Mouse (Mus musculus) limb, embryonic 15.5 days (tissue): Measurements from ENCODE around the gene B4galt3. TPM values are rescaled to one million over a fixed set of nuclear protein-coding genes. Genes with fewer than 3 reads are reported as not detected.

Experiments used
- ATAC-seq: fragments of 200-750 bp; cut with Nextera tagmentation; 2 replicates; pipeline ENCODE4 v1.8.0; 2017; ENCODE audit warnings: low read depth, moderate TSS enrichment; ENCODE audit not compliant: insufficient number of reproducible peaks, low FRiP score, low TSS enrichment
- H3K27ac ChIP-seq: fragments of 300-500 bp; sonication (generic); 2 replicates; pipeline ENCODE4 v1.5.1; 2015; ENCODE audit warnings: moderate library complexity, mild to moderate bottlenecking, inconsistent platforms
- H3K27me3 ChIP-seq: fragments of 300-500 bp; sonication (generic); 2 replicates; pipeline ENCODE4 v1.6.1; 2015; ENCODE audit warnings: inconsistent platforms
- H3K36me3 ChIP-seq: fragments of 300-500 bp; sonication (generic); 2 replicates; pipeline ENCODE4 v1.6.1; 2015; ENCODE audit warnings: inconsistent platforms
- H3K4me1 ChIP-seq: fragments of 300-500 bp; sonication (generic); 2 replicates; pipeline ENCODE4 v1.6.1; 2015; ENCODE audit warnings: inconsistent platforms
- H3K4me2 ChIP-seq: fragments of 300-500 bp; sonication (generic); 2 replicates; pipeline ENCODE4 v1.6.1; 2015; ENCODE audit warnings: mild to moderate bottlenecking, inconsistent platforms
- H3K4me3 ChIP-seq: fragments of 300-500 bp; sonication (generic); 2 replicates; pipeline ENCODE4 v1.5.1; 2015; ENCODE audit warnings: mild to moderate bottlenecking, inconsistent platforms
- H3K9ac ChIP-seq: fragments of 300-500 bp; sonication (generic); 2 replicates; pipeline ENCODE4 v1.6.1; 2015; ENCODE audit warnings: inconsistent platforms
- H3K9me3 ChIP-seq: fragments of 300-500 bp; sonication (generic); 2 replicates; pipeline ENCODE4 v1.6.1; 2016; ENCODE audit warnings: inconsistent platforms
- WGBS: fragments of 180-500 bp; shearing (Covaris S2); methylation state at CpG from one replicate; pipeline ENCODE4 v1.1.7; 2015; 5-methylcytosine and 5-hydroxymethylcytosine counted together
- polyA plus RNA-seq: library from polyadenylated mRNA; unstranded; fragments of >200 nt; fragmentation: Nextera tagmentation; extraction: Ambion mirVana; gene quantifications from 2 replicates; pipeline ENCODE4 v1.2.1, GENCODE M21; 2015

Gene B4galt3
- polyA plus RNA-seq, 1 experiment from 2014 or later, result 69.1 TPM

DNA sequence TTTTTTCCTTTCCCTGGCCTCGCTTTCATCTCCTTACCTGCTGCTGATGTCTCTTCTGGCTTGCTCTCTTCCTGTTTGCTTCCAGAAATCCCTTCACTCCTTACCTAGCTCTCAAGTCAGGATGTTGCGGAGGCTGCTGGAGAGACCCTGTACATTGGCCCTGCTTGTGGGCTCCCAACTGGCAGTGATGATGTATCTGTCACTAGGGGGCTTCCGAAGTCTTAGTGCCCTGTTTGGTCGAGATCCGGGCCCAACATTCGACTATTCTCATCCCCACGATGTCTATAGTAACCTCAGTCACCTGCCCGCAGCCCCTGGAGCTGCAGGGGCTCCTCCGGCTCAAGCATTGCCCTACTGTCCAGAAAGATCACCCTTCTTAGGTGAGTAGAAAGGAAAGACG lies 1.5 kb downstream of the B4galt3 start:
- H3K4me2 ChIP-seq, result 0 out of 2 replicates have a peak overlapping the region, but pooled peaks have one; percentile 5
- no peaks in the 10 kb centered on the region for H3K27me3 ChIP-seq
- no peak overlapping the region for H3K27ac ChIP-seq

DNA sequence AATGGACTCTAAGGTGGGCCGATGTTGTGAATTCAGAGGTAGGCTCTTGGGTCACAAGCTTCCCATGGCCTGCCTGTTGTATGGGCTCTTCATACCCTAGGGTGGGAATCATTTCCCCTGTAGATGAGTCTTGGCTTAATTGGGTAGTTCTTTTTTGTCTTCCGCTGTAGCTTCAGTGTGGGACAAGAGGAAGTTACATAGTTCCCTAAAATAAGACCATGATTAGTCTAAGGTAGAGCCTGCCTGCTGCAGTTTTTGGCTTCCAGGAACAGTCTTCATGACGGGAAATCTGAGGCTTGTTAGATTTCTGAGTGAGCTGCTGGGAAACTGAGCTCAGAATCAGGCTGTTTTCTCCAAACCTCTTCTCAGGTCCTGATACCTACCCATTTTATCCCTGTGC lies 2.0 kb downstream of the B4galt3 start:
- no peaks in the 10 kb centered on the region for H3K27me3 ChIP-seq
- no peak overlapping the region for H3K4me3 ChIP-seq
- peaks cover 17% of the 10 kb centered on the region for H3K4me1 ChIP-seq
- no peak for ATAC-seq
- H3K9ac ChIP-seq, result no peak overlapping the region
- no peak overlapping the region for H3K27ac ChIP-seq
- no peaks in the 10 kb centered on the region for H3K9me3 ChIP-seq
- H3K4me2 ChIP-seq, result 0 out of 2 replicates have a peak overlapping the region, but pooled peaks have one; percentile 5
- peaks cover 51% of the 10 kb centered on the region for H3K36me3 ChIP-seq
- 86% methylated on average over 3 of the region's 3 CpGs for WGBS

More for the DNA sequence above, 1.5 kb downstream of the B4galt3 start:
- Histone ChIP-seq H3K36me3 (peaks cover 47% of the 10 kb centered on the region), H3K4me3 (0 out of 2 replicates have a peak overlapping the region, but pooled peaks have one; percentile 80), H3K9me3 (no peaks in the 10 kb centered on the region), H3K9ac (no peak overlapping the region), H3K4me1 (peaks cover 17% of the 10 kb centered on the region)
- WGBS, result 68% methylated on average over 10 of the region's 10 CpGs
- ATAC-seq, result no peak

DNA sequence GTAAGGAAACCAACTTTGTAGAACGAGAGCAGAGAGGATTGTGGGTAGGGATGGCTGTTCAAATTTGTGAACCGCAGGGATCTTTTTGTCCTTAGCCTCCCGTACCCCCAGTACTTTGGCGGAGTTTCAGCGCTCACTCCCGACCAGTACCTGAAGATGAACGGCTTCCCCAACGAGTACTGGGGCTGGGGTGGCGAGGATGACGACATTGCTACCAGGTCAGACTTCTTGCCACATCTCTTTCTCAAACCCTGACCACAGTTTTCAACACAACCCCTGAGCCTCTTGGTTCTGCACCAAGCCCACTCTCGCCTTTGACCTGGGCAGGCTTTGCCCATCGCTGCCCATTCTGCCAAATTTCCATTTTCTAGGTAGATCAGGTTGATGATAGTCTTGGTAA lies 4.0 kb downstream of the B4galt3 start:
- Histone ChIP-seq H3K36me3 (peaks cover 69% of the 10 kb centered on the region), H3K9ac (no peak overlapping the region), H3K4me1 (peaks cover 17% of the 10 kb centered on the region), H3K27me3 (no peaks in the 10 kb centered on the region), H3K4me2 (no peak overlapping the region), H3K4me3 (no peak overlapping the region), H3K27ac (no peak overlapping the region), H3K9me3 (no peaks in the 10 kb centered on the region)
- WGBS, result 92% methylated on average over 12 of the region's 12 CpGs
- ATAC-seq, result no peak

DNA sequence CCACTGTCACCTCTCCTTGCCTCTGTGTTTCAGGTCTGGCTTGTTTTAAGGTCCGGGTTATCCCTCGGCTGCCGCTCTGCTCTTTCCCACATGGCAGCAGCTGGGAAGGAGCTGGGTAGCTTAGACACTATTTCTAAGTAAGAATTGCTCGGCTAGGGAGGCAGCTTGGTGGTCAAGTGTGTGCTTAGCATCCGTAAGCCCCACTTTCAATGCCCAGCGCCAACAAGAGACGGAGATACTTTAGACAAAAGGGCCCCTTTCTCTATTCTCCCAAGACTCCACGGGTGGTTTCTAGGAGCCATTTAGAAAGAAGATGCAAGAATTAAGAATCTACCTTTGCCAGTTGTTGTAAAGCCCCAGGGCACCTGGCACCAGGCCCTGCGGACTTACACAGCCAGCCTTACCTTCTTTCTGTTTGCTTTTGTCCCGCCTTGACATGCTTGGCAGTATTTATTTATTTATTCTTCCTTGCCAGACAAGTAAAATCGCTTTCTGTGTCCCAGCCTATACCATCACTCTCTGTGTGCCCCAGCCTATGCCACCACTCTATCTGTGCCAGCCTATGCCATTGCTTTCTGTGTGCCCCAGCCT lies 5.1 kb downstream of the B4galt3 start:
- Histone ChIP-seq H3K4me3 (no peak overlapping the region), H3K4me1 (peaks cover 24% of the 10 kb centered on the region), H3K27ac (no peak overlapping the region), H3K4me2 (no peak overlapping the region), H3K9me3 (no peaks in the 10 kb centered on the region), H3K36me3 (peaks cover 69% of the 10 kb centered on the region), H3K27me3 (no peaks in the 10 kb centered on the region), H3K9ac (no peak overlapping the region)
- 83% methylated on average over 11 of the region's 11 CpGs for WGBS
- ATAC-seq, result no peak

DNA sequence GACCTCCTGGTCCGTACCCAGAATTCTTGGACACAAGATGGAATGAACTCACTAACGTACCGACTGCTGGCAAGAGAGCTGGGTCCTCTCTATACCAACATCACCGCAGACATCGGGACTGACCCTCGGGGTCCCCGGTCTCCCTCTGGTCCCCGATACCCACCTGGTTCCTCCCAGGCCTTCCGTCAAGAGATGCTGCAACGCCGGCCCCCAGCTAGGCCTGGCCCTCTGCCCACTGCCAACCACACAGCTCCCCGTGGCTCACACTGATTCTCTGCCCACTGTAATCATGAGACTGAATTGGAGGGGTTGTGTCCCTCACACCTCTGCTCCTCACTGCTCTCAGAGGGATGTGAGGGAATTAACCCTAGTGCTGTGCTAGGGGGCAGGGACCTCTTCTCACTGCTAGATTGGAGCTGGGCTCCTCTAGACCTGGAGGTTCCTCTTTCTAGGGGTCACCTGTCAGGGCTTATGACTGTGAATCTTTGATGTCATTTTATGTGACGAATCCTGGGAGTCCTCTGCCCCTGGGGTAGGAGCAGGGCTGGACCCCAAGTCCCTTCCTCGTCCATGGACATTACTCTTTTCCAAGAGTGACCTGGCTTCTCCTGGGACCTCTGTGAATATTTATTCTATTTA lies 6.1 kb downstream of the B4galt3 start:
- WGBS, result 84% methylated on average over 14 of the region's 14 CpGs
- H3K36me3 ChIP-seq, result peaks cover 69% of the 10 kb centered on the region
- H3K4me1 ChIP-seq, result peaks cover 18% of the 10 kb centered on the region
- H3K27me3 ChIP-seq, result no peaks in the 10 kb centered on the region
- H3K9ac ChIP-seq, result no peak overlapping the region
- H3K27ac ChIP-seq, result no peak overlapping the region
- no peaks in the 10 kb centered on the region for H3K9me3 ChIP-seq
- no peak overlapping the region for H3K4me2 ChIP-seq
- ATAC-seq, result no peak
- H3K4me3 ChIP-seq, result no peak overlapping the region

DNA sequence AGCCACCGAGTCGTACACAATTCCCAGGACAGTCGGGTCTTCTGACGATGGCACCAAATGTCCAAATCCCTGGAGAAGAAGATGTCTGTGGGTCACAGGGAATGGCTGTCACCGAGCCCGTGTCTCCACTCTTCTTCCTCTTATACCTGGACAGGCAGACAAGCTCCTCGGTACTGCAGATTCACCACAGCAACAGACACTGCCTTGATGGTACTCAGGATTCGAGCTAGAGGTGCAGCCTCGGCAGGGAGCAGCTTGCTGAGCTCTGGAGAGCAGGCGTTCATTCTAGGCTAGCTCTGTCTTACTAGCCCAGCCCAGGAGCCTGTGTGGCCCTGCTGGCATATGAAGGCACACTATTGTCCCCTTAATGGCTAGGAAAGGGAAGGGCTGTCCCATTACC lies 7.6 kb downstream of the B4galt3 start:
- no peak for ATAC-seq
- Histone ChIP-seq H3K27ac (no peak overlapping the region), H3K36me3 (peaks cover 66% of the 10 kb centered on the region), H3K27me3 (no peaks in the 10 kb centered on the region), H3K9ac (no peak overlapping the region), H3K4me3 (no peak overlapping the region), H3K4me2 (no peak overlapping the region), H3K9me3 (no peaks in the 10 kb centered on the region), H3K4me1 (peaks cover 15% of the 10 kb centered on the region)
- WGBS, result 85% methylated on average over 10 of the region's 10 CpGs

DNA sequence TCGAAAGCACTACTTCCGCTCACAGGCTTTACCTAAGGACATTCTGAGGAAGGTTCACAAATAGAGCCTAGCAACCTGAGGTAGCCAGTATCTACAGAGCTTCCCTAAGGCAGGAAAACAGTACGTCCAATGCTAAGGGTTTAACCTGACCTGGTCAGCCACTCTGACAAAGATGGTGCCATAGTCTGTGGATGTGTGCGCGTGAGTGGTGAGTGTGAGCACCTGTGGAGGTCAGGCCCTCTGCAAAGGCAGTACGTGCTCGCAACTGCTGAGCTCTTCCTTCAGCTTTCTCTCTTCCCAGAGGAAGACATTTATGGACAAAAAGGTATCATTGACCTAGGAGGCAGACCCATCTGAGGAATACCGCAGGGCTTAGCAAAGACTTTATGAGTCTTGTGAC lies 8.3 kb downstream of the B4galt3 start:
- Histone ChIP-seq H3K4me1 (peaks cover 15% of the 10 kb centered on the region), H3K9ac (no peak overlapping the region), H3K4me2 (no peak overlapping the region), H3K27ac (no peak overlapping the region), H3K4me3 (no peak overlapping the region), H3K9me3 (no peaks in the 10 kb centered on the region), H3K27me3 (no peaks in the 10 kb centered on the region), H3K36me3 (peaks cover 67% of the 10 kb centered on the region)
- 95% methylated on average over 8 of the region's 8 CpGs for WGBS
- no peak for ATAC-seq

DNA sequence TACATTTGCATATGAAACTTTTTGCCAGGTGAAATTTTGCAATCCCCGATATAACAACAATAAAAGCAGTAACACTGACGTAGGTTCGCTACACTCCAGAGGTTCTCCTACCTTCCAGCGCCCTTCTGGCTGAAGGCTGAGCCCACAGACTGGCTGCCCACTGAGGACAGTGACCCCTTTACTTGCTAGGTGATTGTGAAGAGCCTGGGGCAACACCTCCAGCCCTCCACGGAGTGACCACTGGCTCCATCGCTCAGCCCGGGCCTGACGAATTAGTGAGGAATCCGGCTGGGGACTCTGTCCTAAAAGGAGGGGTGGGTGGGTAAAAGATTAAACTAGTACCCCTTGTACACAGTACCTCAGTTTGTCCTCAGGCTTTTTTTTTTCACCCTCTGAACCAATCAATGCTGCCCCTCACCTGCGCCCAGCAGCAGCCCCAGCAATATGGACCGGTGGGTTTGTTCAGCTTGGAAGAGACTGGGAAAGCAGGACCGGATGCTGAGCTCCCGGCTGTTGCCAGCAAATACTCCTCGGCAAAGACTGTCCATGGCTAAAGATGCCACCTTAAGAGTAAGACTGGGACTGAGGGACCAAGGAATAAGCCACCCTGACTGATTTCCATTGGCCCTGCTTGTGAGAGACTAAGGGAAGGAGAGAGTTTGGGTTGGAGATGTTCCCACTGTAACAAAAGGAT lies 9.0 kb downstream of the B4galt3 start:
- Histone ChIP-seq H3K4me3 (peak overlapping the region; percentile 70; the same call in 1 of the 2 replicates), H3K9me3 (no peaks in the 10 kb centered on the region), H3K4me2 (no peak overlapping the region), H3K27me3 (no peaks in the 10 kb centered on the region), H3K27ac (no peak overlapping the region), H3K4me1 (peaks cover 19% of the 10 kb centered on the region), H3K36me3 (peaks cover 67% of the 10 kb centered on the region), H3K9ac (no peak overlapping the region)
- no peak for ATAC-seq
- WGBS, result 85% methylated on average over 14 of the region's 14 CpGs

DNA sequence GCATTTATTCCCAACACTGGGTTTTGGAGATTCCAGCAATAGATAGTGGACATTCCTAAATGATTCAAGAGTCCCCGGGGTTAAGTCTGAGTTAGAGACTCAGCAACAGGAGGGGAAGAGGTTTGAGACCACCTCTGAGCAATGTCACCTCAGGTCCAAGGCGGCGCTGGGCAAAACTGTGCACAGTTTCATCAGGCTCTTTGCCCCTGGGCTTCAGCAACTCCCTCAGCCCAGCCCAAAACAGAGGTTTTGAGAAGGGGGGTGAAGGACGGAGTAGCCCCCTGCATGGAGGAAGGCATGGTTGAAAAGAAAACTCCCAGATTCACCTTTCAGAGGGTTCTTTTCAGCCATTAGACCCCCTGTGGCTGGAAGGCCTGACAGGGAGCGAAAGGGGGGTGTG lies 9.6 kb downstream of the B4galt3 start:
- peaks cover 67% of the 10 kb centered on the region for H3K36me3 ChIP-seq
- peaks cover 22% of the 10 kb centered on the region for H3K4me1 ChIP-seq
- peak overlapping the region; percentile 69 for H3K9ac ChIP-seq

DNA sequence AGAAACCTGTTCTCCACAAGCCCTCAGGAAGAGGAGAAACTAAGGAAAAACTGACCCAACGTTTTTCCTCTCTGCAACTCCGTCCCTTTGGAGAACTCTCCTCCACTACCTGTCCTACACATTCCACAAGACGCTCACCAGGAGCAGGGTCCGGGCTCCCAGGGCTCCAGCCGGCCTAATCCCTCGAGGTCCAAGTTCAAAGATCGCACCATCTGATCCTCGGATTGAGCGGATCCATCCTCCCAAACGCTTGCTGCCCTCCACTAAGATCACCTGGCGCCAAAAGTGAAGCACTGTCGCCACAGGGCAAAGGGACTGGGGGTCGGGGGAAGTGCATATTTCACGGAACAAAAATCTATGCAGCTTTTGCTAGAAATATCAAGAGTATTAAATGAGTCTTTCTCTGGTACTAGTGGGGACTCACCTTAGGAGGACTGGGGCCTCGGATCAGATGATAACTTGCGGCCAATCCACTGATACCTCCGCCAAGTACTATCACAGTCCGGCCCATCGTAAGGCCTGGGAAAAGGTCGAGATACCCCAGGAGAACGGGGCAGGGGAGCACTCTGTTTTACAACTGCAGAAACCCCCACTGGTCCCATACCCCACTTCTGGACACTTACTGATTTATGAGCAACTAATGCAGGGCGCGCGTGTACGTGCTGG lies 10.3 kb downstream of the B4galt3 start:
- H3K27me3 ChIP-seq, result no peaks in the 10 kb centered on the region
- H3K4me3 ChIP-seq, result peak overlapping the region; percentile 70
- H3K4me1 ChIP-seq, result peaks cover 27% of the 10 kb centered on the region
- ATAC-seq, result peak; percentile 11; the same call in 1 of the 2 replicates
- H3K4me2 ChIP-seq, result peak overlapping the region; percentile 84
- WGBS, result under 1% methylated on average over 25 of the region's 25 CpGs
- peak overlapping the region; percentile 77 for H3K27ac ChIP-seq
- H3K9me3 ChIP-seq, result no peaks in the 10 kb centered on the region
- peaks cover 67% of the 10 kb centered on the region for H3K36me3 ChIP-seq
- peak overlapping the region; percentile 69 for H3K9ac ChIP-seq

More for the DNA sequence above, 9.6 kb downstream of the B4galt3 start:
- Histone ChIP-seq H3K9me3 (no peaks in the 10 kb centered on the region), H3K27ac (no peak overlapping the region), H3K27me3 (no peaks in the 10 kb centered on the region), H3K4me3 (peak overlapping the region; percentile 70), H3K4me2 (peak overlapping the region; percentile 84)
- WGBS, result 60% methylated on average over 5 of the region's 5 CpGs
- ATAC-seq, result no peak

DNA sequence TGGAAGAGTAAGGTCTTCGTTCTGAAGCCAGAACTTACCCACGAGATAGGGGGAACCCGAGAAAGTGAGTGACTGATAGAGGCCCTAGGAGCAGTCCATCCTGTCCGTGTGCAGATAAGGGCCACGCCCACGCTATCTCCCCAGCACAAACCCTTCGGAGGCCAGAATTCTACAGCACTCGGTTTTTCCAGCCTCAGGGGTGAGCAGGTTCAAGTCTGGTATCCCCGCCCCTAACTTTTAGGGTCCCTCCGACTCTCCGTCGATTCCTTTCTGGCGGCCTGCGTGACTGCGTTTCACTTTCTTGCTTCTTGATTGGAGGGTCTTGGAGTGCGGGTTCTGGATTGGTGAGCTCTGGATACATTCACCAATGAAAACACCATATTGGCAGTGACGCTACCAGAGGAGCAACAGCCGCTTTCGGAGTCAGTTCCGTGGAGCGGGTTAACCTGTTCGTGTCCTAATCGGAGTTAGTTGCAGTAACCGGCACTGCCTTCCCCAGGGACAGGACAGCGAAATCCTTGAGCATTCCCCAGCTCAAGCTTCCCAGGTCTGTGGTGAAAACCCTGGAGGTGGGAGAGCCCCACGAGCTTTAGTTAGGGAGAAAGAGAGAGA lies 10.9 kb downstream of the B4galt3 start, which contains the start of gene Ppox:
Gene Ppox (minus strand): TSS at position 271 of the 612 bp plus-strand sequence.
- H3K9me3 ChIP-seq, result no peaks in the 10 kb centered on the region
- H3K4me3 ChIP-seq, result peak within 1 kb of the TSS; percentile 70
- H3K4me1 ChIP-seq, result peaks cover 33% of the 10 kb centered on the region
- under 1% methylated on average over 26 of the region's 26 CpGs for WGBS
- peak; percentile 95 for ATAC-seq
- peaks cover 66% of the 10 kb centered on the region for H3K36me3 ChIP-seq
- peak within 1 kb of the TSS; percentile 69 for H3K9ac ChIP-seq
- peak within 1 kb of the TSS; percentile 91 for H3K27ac ChIP-seq
- H3K4me2 ChIP-seq, result peak within 1 kb of the TSS; percentile 84
- H3K27me3 ChIP-seq, result no peaks in the 10 kb centered on the region
